Mouse (Mus musculus) forebrain, embryonic 14.5 days (tissue): ENCODE data around the gene Sdc3. TPM values are rescaled to one million over a fixed set of nuclear protein-coding genes. Genes with fewer than 3 reads are reported as not detected.

ENCODE experiments used
- ATAC-seq: fragments of 200-750 bp; cut with Nextera tagmentation; 2 replicates; pipeline ENCODE4 v1.8.0; 2017; ENCODE audit warnings: mild to moderate bottlenecking, moderate library complexity
- DNase-seq: peaks from one replicate; pipeline ENCODE4 v3.0.0-alpha.2; 2015; ENCODE audit warnings: low spot score
- H3K27ac ChIP-seq: fragments of 300-500 bp; sonication (generic); 2 replicates; pipeline ENCODE4 v1.5.1; 2014; ENCODE audit warnings: low read depth, mild to moderate bottlenecking, control low read depth, low read length, moderate library complexity
- H3K27me3 ChIP-seq: fragments of 300-500 bp; sonication (generic); replicated peaks from 2 replicates; pipeline ENCODE4 v1.6.1; 2014; ENCODE audit warnings: low read length, control low read depth, mixed read lengths; ENCODE audit not compliant: control insufficient read depth, insufficient read depth
- H3K36me3 ChIP-seq: fragments of 300-500 bp; sonication (generic); 2 replicates; pipeline ENCODE4 v1.6.1; 2014; ENCODE audit warnings: low read length, control low read depth; ENCODE audit not compliant: control insufficient read depth, insufficient read depth
- H3K4me1 ChIP-seq: fragments of 300-500 bp; sonication (generic); 2 replicates; pipeline ENCODE4 v1.6.1; 2014; ENCODE audit warnings: antibody characterized with exemption, low read length, control low read depth; ENCODE audit not compliant: control insufficient read depth, insufficient read depth
- H3K4me2 ChIP-seq: fragments of 300-500 bp; sonication (generic); 2 replicates; pipeline ENCODE4 v1.6.1; 2014; ENCODE audit warnings: mild to moderate bottlenecking, control low read depth, low read length
- H3K4me3 ChIP-seq: fragments of 300-500 bp; sonication (generic); 2 replicates; pipeline ENCODE4 v1.5.1; 2014; ENCODE audit warnings: low read depth, low read length, control low read depth
- H3K9ac ChIP-seq: fragments of 300-500 bp; sonication (generic); 2 replicates; pipeline ENCODE4 v1.6.1; 2014; ENCODE audit warnings: mild to moderate bottlenecking, low read length, control low read depth, moderate library complexity
- H3K9me3 ChIP-seq: fragments of 300-500 bp; sonication (generic); replicated peaks from 2 replicates; pipeline ENCODE4 v1.6.1; 2016; ENCODE audit warnings: low read length, control low read depth, mixed read lengths; ENCODE audit not compliant: control insufficient read depth
- WGBS: fragments of 180-500 bp; shearing (Covaris S2); extraction: QIAGEN DNeasy Blood & Tissue Kit; methylation state at CpG from one replicate; pipeline ENCODE4 v1.1.7; 2014; 5-methylcytosine and 5-hydroxymethylcytosine counted together
- polyA plus RNA-seq: library from polyadenylated mRNA; unstranded; fragments of >200 nt; fragmentation: Nextera tagmentation; extraction: Ambion mirVana; gene quantifications from 2 replicates; pipeline ENCODE4 v1.2.1, GENCODE M21; 2014

The Sdc3 gene
- polyA plus RNA-seq, 1 experiment from 2014 or later = 47.6 TPM

DNA sequence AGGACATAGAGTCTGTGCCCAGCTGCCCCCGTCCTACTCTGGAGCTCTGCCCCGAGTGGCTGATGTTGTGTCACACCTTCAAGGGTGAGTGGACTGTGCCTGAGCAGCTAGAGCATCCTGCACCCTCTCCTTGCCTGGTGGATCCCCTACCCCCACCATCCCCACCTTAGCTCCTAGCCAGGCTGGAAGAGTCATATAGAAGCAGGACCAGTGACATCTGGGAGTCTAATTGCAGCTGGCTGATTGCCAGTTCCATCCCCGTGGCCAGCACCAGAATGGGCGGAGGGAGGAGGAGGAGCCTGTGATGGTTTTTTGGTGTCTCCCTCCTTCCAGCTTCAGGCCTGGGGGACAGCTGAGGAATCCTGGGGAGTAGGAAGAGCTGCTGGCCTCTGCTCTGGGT is 6.8 kb downstream of the Sdc3 start:
- WGBS = 57% methylated on average over 4 of the region's 4 CpGs
- ATAC-seq = peak; percentile 33; the same call in 1 of the 2 replicates
- H3K4me1 ChIP-seq = peaks cover 38% of the 10 kb centered on the region

DNA sequence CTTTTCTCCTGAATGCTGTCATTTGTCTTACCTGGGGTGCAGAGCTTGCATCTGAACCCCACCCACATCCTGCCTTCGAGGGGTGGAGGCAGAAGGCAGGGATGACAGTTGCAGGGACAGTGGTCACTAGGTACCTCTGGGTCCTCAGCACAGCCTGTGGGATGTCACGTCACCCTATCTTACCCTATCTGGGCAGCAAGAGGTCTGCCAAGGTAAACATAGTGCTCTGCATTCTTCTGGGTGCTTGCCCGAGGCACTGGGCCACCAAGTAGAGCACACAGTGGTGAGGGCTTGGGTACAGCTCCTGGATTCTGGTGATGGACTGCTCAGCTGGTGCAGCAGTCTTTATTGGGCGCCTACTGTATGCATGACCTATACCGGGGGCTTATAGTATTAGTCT is 7.2 kb downstream of the Sdc3 start:
- Histone ChIP-seq H3K27ac (no peak overlapping the region), H3K27me3 (no peaks in the 10 kb centered on the region), H3K4me2 (no peak overlapping the region), H3K9ac (no peak overlapping the region), H3K4me3 (no peak overlapping the region), H3K4me1 (peaks cover 38% of the 10 kb centered on the region), H3K36me3 (no peaks in the 10 kb centered on the region), H3K9me3 (no peaks in the 10 kb centered on the region)
- DNase-seq = no peak
- no peak for ATAC-seq
- 76% methylated on average over 5 of the region's 5 CpGs for WGBS

More for the DNA sequence above, 6.8 kb downstream of the Sdc3 start:
- H3K9ac ChIP-seq = no peak overlapping the region
- H3K4me3 ChIP-seq = no peak overlapping the region
- H3K9me3 ChIP-seq = no peaks in the 10 kb centered on the region
- H3K27me3 ChIP-seq = no peaks in the 10 kb centered on the region
- no peaks in the 10 kb centered on the region for H3K36me3 ChIP-seq
- no peak overlapping the region for H3K4me2 ChIP-seq
- H3K27ac ChIP-seq = no peak overlapping the region
- DNase-seq = peak; percentile 58

DNA sequence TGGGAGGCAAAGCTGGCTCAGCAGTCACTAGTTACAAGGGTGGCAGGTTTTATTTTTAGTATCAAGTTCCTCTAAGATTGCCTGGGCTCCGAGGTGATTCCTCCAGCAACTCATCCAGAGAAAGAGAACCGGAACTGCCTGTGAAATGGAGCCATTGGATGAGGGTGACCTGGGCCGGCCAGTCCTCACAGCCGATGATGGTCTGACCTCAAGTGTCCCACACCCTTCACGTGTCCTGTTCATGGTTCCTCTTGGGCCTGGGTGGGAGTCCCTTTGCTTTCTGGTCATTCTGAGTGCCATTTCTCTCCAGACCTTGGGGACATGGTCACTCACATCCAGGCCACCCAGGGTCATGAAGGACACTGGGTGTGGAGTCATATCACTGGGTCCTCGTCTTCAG is 7.8 kb downstream of the Sdc3 start:
- no peak for ATAC-seq
- no peaks in the 10 kb centered on the region for H3K36me3 ChIP-seq
- no peak overlapping the region for H3K4me2 ChIP-seq
- WGBS = 92% methylated on average over 6 of the region's 6 CpGs
- no peak for DNase-seq
- no peaks in the 10 kb centered on the region for H3K27me3 ChIP-seq
- H3K4me1 ChIP-seq = peaks cover 44% of the 10 kb centered on the region
- H3K9ac ChIP-seq = no peak overlapping the region
- no peaks in the 10 kb centered on the region for H3K9me3 ChIP-seq
- no peak overlapping the region for H3K4me3 ChIP-seq
- no peak overlapping the region for H3K27ac ChIP-seq

DNA sequence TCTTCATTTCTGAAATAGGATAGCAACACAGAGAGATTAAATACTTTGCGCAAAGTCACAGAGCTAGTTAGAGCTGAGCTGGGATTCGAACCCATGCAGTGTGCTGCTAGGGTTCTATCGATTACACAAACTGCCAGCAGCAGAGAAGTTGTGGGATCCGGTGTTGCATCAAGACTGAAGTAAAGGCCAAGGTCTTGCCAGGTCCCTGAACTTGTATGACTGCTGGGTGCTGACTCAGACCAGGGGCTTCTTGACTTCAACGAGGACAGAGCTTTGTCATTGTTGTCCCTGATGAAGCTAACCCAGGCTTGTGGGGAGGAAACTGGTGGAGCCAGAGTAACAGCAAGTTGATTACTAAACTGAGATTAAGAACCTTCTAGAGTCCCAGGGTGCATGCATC is 8.9 kb downstream of the Sdc3 start:
- Histone ChIP-seq H3K9ac (no peak overlapping the region), H3K4me3 (no peak overlapping the region), H3K4me2 (no peak overlapping the region), H3K27ac (no peak overlapping the region), H3K27me3 (no peaks in the 10 kb centered on the region), H3K36me3 (no peaks in the 10 kb centered on the region), H3K4me1 (peaks cover 51% of the 10 kb centered on the region), H3K9me3 (no peaks in the 10 kb centered on the region)
- no peak for DNase-seq
- 91% methylated on average over 5 of the region's 5 CpGs for WGBS
- no peak for ATAC-seq

DNA sequence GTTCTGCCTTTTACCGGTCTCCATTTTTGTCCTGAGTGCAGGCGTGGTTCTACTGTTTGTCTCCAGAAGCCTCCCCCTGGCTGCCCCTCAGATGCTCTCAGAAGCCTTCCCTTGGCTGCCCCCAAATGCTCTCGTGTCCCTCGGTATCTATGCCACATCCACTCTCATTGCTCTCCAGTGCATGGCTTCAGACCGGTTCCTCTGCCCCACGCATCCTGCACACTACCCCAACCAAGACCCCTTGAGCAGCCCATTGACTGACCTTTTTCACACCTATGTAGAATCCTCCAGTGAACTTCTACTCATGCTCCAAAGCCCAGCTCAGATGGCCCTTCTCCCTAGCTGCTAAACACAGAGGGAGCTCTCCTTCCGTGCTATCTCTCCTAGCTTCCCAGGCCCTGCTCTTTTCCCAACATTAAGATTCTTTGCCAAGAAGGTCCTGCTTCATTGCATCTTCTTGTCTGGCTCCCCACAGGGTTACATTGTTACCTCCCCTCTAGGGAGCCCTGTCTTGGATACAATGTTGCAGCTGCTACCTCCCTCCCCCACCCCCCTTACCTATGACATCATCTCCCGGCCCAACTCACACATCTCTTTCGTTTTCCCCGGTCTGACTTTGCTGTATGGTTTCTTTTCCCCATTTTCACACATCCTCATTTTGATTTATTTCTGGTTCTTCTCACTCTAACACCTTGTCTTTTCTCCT is 9.4 kb downstream of the Sdc3 start:
- Histone ChIP-seq H3K9me3 (no peaks in the 10 kb centered on the region), H3K4me1 (peaks cover 49% of the 10 kb centered on the region), H3K4me3 (no peak overlapping the region), H3K27ac (no peak overlapping the region), H3K36me3 (no peaks in the 10 kb centered on the region), H3K27me3 (no peaks in the 10 kb centered on the region), H3K9ac (no peak overlapping the region), H3K4me2 (no peak overlapping the region)
- ATAC-seq = 0 out of 2 replicates have a peak, but pooled peaks have one; percentile 24
- 50% methylated on average over 10 of the region's 10 CpGs for WGBS
- peak; percentile 67 for DNase-seq

DNA sequence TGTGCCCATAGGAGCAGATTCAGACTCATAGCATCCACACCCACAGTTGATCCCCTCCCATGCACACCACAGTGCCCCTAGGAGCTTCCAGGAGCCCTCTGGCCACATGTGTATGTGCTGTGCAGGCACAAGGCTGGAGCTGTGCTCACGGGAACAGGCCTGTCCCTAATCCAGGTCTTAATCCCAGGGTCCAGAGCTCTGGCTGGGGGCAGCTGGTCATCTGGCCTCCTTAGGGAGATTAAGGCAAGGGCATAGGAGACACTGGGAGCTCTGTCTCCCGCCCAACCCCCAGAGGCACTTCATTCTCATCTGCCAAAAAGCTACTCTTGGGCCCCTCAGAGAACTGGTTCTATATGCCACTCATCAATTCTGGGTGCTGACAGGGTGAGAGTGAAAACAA is 11.3 kb downstream of the Sdc3 start:
- no peak overlapping the region for H3K4me2 ChIP-seq
- H3K4me1 ChIP-seq = peaks cover 46% of the 10 kb centered on the region
- no peaks in the 10 kb centered on the region for H3K27me3 ChIP-seq
- H3K27ac ChIP-seq = peak overlapping the region; percentile 73; the same call in 1 of the 2 replicates
- DNase-seq (no peak), ATAC-seq (no peak)
- H3K9ac ChIP-seq = no peak overlapping the region
- WGBS = 76% methylated on average over 2 of the region's 2 CpGs
- H3K36me3 ChIP-seq = no peaks in the 10 kb centered on the region
- H3K4me3 ChIP-seq = no peak overlapping the region
- H3K9me3 ChIP-seq = no peaks in the 10 kb centered on the region

DNA sequence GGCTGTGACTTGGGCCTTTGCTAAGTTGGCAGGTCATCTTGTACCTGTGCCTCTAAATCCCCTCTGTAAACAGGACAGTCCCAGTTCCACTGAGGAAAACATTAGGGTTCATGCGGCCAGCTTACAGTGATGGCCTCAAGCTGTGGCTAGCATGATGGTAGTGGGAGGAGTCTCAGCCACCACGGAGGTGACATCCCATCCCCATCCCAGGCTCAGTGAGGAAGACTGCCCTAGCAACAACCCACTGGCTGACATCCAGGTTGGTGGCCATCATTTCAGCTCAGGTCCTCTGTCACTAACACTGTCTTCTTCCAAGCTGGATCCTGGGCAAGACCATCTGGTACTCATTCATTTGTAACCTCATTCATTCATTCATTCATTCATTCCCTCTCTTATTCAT is 12.0 kb downstream of the Sdc3 start:
- DNase-seq = no peak
- 51% methylated on average over 2 of the region's 2 CpGs for WGBS
- Histone ChIP-seq H3K36me3 (no peaks in the 10 kb centered on the region), H3K4me1 (peaks cover 39% of the 10 kb centered on the region), H3K9ac (no peak overlapping the region), H3K27me3 (no peaks in the 10 kb centered on the region), H3K27ac (peak overlapping the region; percentile 73), H3K4me3 (no peak overlapping the region), H3K4me2 (no peak overlapping the region), H3K9me3 (no peaks in the 10 kb centered on the region)
- peak; percentile 19 for ATAC-seq

DNA sequence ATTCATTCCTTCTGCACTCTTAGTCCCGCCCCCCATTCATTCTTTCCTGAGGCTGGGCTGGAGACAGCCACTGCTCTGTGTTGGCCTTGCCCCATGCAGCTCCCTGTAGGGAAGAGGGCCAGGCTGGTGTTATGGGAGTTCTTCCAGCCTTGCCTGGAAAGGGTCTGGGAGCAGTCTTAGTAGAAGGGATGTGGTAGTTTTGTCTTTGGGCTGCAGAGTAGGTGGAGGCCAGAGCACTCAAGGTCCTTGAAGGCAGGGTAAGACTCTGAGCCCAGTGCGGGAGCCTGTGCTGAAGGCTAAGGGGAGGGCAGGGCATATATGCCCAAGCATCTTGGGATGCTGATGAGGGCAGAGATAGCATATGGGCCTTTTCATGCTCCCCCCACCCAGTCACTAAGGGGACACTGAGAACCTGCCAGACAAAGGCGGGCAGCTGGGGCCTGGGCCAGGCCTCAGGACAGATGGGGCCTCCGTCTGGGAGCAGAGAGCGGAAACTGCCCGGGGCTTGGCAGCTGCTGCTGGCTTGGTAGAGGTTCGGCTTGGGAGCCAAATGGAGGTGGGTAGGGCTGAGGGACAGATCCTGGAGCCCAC is 12.5 kb downstream of the Sdc3 start:
- H3K4me2 ChIP-seq = peak overlapping the region; percentile 12; the same call in 1 of the 2 replicates

DNA sequence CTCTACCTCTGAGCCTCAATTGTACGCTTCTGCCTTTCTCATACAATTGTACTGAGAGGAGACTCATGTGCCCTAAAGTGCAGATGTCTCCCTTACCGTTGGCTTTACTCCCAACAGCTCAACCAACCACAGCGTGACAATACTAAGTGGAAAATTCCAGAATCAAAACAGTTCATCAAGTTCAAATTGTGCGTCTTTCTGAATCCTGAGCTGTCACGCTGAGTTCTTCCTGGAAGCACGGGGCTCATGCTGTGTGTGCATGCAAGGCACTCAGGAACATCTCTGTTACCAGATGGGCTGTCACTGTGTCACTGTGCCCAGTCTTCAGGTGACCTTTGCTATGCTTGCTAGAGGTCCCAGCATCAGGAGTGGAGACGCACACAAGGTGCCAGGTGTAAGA is 13.4 kb downstream of the Sdc3 start:
- WGBS = 73% methylated on average over 7 of the region's 7 CpGs
- ATAC-seq (no peak), DNase-seq (no peak)
- Histone ChIP-seq H3K4me3 (no peak overlapping the region), H3K9me3 (no peaks in the 10 kb centered on the region), H3K27ac (peak overlapping the region; percentile 91), H3K27me3 (no peaks in the 10 kb centered on the region), H3K4me1 (peaks cover 39% of the 10 kb centered on the region), H3K9ac (peak overlapping the region; percentile 13; the same call in 1 of the 2 replicates), H3K4me2 (no peak overlapping the region), H3K36me3 (no peaks in the 10 kb centered on the region)

More for the DNA sequence above, 12.5 kb downstream of the Sdc3 start:
- Histone ChIP-seq H3K27ac (peak overlapping the region; percentile 91), H3K4me1 (peaks cover 39% of the 10 kb centered on the region), H3K9me3 (no peaks in the 10 kb centered on the region), H3K4me3 (no peak overlapping the region), H3K27me3 (no peaks in the 10 kb centered on the region), H3K36me3 (no peaks in the 10 kb centered on the region), H3K9ac (peak overlapping the region; percentile 13; the same call in 1 of the 2 replicates)
- ATAC-seq = peak; percentile 78
- peak; percentile 85 for DNase-seq
- WGBS = 30% methylated on average over 7 of the region's 7 CpGs
